Mouse (Mus musculus) stomach, embryonic 15.5 days (tissue): ENCODE measurements around the gene Wdr27. TPM values are rescaled to one million over a fixed set of nuclear protein-coding genes. Genes with fewer than 3 reads are reported as not detected.
"Not testable (repeated sequence)": the region's sequence is repeated elsewhere in the genome, so short reads cannot be mapped to it uniquely, and the experiment has no call there.

Source experiments
- ATAC-seq: fragments of 200-750 bp; cut with Nextera tagmentation; 2 replicates; pipeline ENCODE4 v1.8.0; 2017; ENCODE audit warnings: low read depth, moderate number of reproducible peaks, moderate TSS enrichment; ENCODE audit not compliant: insufficient read depth, low FRiP score
- H3K27ac ChIP-seq: fragments of 300-500 bp; sonication (generic); 2 replicates; pipeline ENCODE4 v1.5.1; 2015; ENCODE audit warnings: mild to moderate bottlenecking, inconsistent platforms
- H3K27me3 ChIP-seq: fragments of 300-500 bp; sonication (generic); replicated peaks from 2 replicates; pipeline ENCODE4 v1.6.1; 2015; ENCODE audit warnings: inconsistent platforms
- H3K36me3 ChIP-seq: fragments of 300-500 bp; sonication (generic); 2 replicates; pipeline ENCODE4 v1.6.1; 2015; ENCODE audit warnings: inconsistent platforms
- H3K4me1 ChIP-seq: fragments of 300-500 bp; sonication (generic); 2 replicates; pipeline ENCODE4 v1.6.1; 2015; ENCODE audit warnings: inconsistent platforms
- H3K4me2 ChIP-seq: fragments of 300-500 bp; sonication (generic); 2 replicates; pipeline ENCODE4 v1.6.1; 2015; ENCODE audit warnings: mild to moderate bottlenecking, inconsistent platforms
- H3K4me3 ChIP-seq: fragments of 300-500 bp; sonication (generic); replicated peaks from 2 replicates; pipeline ENCODE4 v1.5.1; 2015; ENCODE audit warnings: inconsistent platforms
- H3K9ac ChIP-seq: fragments of 300-500 bp; sonication (generic); 2 replicates; pipeline ENCODE4 v1.6.1; 2015; ENCODE audit warnings: inconsistent platforms
- H3K9me3 ChIP-seq: fragments of 300-500 bp; sonication (generic); 2 replicates; pipeline ENCODE4 v1.6.1; 2016; ENCODE audit warnings: inconsistent platforms
- WGBS: fragments of 180-500 bp; shearing (Covaris S2); methylation state at CpG from one replicate; pipeline ENCODE4 v1.1.7; 2015; 5-methylcytosine and 5-hydroxymethylcytosine counted together
- polyA plus RNA-seq: library from polyadenylated mRNA; unstranded; fragments of >200 nt; fragmentation: Nextera tagmentation; extraction: Ambion mirVana; gene quantifications from 2 replicates; pipeline ENCODE4 v1.2.1, GENCODE M21; 2015

Gene Wdr27
- polyA plus RNA-seq, 1 experiment from 2014 or later, result 7.6 TPM

GRCm38 (mm10) chr17:14958686-14959327, 15.8 kb upstream of the Wdr27 start:
- Histone ChIP-seq H3K4me3 (no peak overlapping the region), H3K4me2 (no peak overlapping the region), H3K36me3 (peaks cover 5% of the 10 kb centered on the region; the same call in 1 of the 2 replicates), H3K27ac (no peak overlapping the region), H3K4me1 (peaks cover 3% of the 10 kb centered on the region; the same call in 1 of the 2 replicates), H3K9ac (no peak overlapping the region), H3K9me3 (no peaks in the 10 kb centered on the region), H3K27me3 (no peaks in the 10 kb centered on the region)
- 82% methylated on average over 5 of the region's 5 CpGs for WGBS
- ATAC-seq, result no peak

DNA sequence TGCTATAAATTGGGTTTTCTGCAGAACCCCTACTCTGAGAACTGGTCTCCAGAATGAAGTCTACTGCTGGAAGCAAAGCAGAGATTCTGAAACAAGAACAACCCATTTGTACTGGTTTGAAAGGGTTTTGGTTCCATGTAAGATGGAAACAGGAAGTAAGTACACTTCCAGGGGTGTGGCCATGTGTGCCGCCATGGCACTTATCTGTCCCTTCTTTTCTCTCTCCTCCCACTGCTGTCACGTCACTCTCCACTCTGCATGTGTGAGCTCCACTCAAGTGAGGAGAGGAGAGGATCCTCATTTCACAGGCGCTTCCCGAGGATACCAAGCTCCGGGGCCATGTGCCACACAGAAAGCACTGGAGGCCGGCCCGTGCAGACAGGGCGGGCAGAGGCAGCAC, 10.5 kb upstream of the Wdr27 start:
- no peak overlapping the region for H3K4me2 ChIP-seq
- ATAC-seq, result no peak
- WGBS, result 81% methylated on average over 8 of the region's 8 CpGs
- no peak overlapping the region for H3K27ac ChIP-seq
- no peak overlapping the region for H3K4me3 ChIP-seq
- no peaks in the 10 kb centered on the region for H3K4me1 ChIP-seq
- H3K9ac ChIP-seq, result no peak overlapping the region
- no peaks in the 10 kb centered on the region for H3K9me3 ChIP-seq
- H3K27me3 ChIP-seq, result no peaks in the 10 kb centered on the region
- H3K36me3 ChIP-seq, result peaks cover 24% of the 10 kb centered on the region

GRCm38 (mm10) chr17:14949161-14949827, 6.3 kb upstream of the Wdr27 start:
- no peak for ATAC-seq

DNA sequence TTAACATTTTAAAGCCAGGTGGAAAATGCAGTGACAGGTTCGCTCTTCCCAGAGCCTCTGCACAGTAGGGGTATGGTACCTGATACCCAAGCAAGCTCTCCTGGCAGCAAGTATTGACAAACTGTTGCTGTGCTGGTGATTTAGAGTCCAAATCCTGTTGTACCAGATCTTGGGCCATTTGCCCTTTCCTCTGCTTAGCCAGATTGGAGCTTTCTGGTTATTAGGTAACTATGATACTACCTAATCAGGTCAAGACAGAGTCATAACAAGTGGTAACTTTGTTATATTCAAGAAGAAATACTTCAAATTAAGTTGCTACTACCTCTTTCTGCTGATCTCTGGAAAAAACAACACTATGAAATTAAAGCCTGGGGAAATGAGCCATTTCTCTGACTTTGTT, 1.6 kb upstream of the Wdr27 start:
- Histone ChIP-seq H3K27ac (no peak overlapping the region), H3K36me3 (peaks cover 10% of the 10 kb centered on the region), H3K4me1 (peaks cover 10% of the 10 kb centered on the region; the same call in 1 of the 2 replicates), H3K9me3 (no peaks in the 10 kb centered on the region), H3K27me3 (no peaks in the 10 kb centered on the region), H3K4me3 (no peak overlapping the region), H3K4me2 (peak overlapping the region; percentile 76; the same call in 1 of the 2 replicates), H3K9ac (no peak overlapping the region)
- no peak for ATAC-seq
- WGBS, result 95% methylated on average over 1 of the region's 1 CpGs

More at GRCm38 (mm10) chr17:14949161-14949827, 6.3 kb upstream of the Wdr27 start:
- Histone ChIP-seq H3K27me3 (no peaks in the 10 kb centered on the region), H3K9me3 (no peaks in the 10 kb centered on the region), H3K36me3 (peaks cover 31% of the 10 kb centered on the region), H3K9ac (no peak overlapping the region), H3K27ac (no peak overlapping the region), H3K4me1 (peaks cover 2% of the 10 kb centered on the region; the same call in 1 of the 2 replicates), H3K4me2 (no peak overlapping the region), H3K4me3 (no peak overlapping the region)
- 80% methylated on average over 7 of the region's 7 CpGs for WGBS

GRCm38 (mm10) chr17:14943729-14944059, 736 bp upstream of the Wdr27 start:
- Histone ChIP-seq H3K9me3 (no peaks in the 10 kb centered on the region), H3K9ac (peak overlapping the region; percentile 63), H3K27ac (peak overlapping the region; percentile 49), H3K36me3 (peaks cover 9% of the 10 kb centered on the region), H3K4me1 (peaks cover 10% of the 10 kb centered on the region; the same call in 1 of the 2 replicates), H3K27me3 (no peaks in the 10 kb centered on the region), H3K4me3 (peak overlapping the region; percentile 82), H3K4me2 (peak overlapping the region; percentile 76)
- ATAC-seq, result peak; percentile 8; the same call in 1 of the 2 replicates
- WGBS, result 16% methylated on average over 16 of the region's 16 CpGs

DNA sequence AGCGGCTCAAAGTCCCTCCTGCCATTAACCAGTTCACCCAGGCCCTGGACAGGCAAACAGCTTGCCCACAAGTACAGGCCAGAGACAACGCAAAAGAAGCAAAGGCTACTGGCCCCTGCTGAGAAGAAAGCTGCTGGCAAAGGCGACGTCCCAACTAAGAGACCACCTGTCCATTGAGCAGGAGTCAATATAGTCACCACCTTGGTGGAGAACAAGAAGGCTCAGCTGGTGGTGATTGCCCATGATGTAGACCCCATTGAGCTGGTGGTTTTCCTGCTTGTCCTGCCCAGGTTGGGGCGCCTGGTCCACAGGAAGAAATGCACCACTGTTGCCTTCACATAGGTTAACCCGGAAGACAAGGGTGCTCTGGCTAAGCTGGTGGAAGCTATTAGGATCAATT, 777 bp downstream of the Wdr27 start:
- not testable (repeated sequence) for H3K27ac ChIP-seq, H3K9ac ChIP-seq, ATAC-seq, H3K36me3 ChIP-seq, H3K27me3 ChIP-seq, H3K9me3 ChIP-seq
- H3K4me2 ChIP-seq, result peak overlapping the region; percentile 76
- H3K4me1 ChIP-seq, result peaks cover 10% of the 10 kb centered on the region; the same call in 1 of the 2 replicates
- peak overlapping the region; percentile 82 for H3K4me3 ChIP-seq
- 62% methylated on average over 6 of the region's 6 CpGs for WGBS

- H3K36me3 ChIP-seq, result no peaks in the 10 kb centered on the region
- no peaks in the 10 kb centered on the region for H3K9me3 ChIP-seq
- H3K9ac ChIP-seq, result no peak overlapping the region
- no peak overlapping the region for H3K4me2 ChIP-seq
- no peak for ATAC-seq
- WGBS, result 43% methylated on average over 5 of the region's 5 CpGs
- H3K4me3 ChIP-seq, result no peak overlapping the region
- H3K27me3 ChIP-seq, result no peaks in the 10 kb centered on the region
- no peak overlapping the region for H3K27ac ChIP-seq
- no peaks in the 10 kb centered on the region for H3K4me1 ChIP-seq
Measured at GRCm38 (mm10) chr17:14935841-14936605, 6.9 kb downstream of the Wdr27 start.

- H3K27me3 ChIP-seq, H3K4me3 ChIP-seq, H3K9ac ChIP-seq, H3K36me3 ChIP-seq, H3K4me2 ChIP-seq, H3K9me3 ChIP-seq, H3K4me1 ChIP-seq, H3K27ac ChIP-seq, ATAC-seq: not testable (repeated sequence)
- WGBS, result 71% methylated on average over 14 of the region's 14 CpGs
Measured at GRCm38 (mm10) chr17:14935280-14935679, 7.7 kb downstream of the Wdr27 start.

- WGBS, result 82% methylated on average over 5 of the region's 5 CpGs
Measured at GRCm38 (mm10) chr17:14931469-14931868, 11.5 kb downstream of the Wdr27 start.

GRCm38 (mm10) chr17:14930697-14931096, 12.3 kb downstream of the Wdr27 start:
- Histone ChIP-seq H3K27ac (no peak overlapping the region), H3K36me3 (no peaks in the 10 kb centered on the region), H3K9ac (no peak overlapping the region), H3K4me1 (no peaks in the 10 kb centered on the region), H3K4me3 (no peak overlapping the region), H3K4me2 (no peak overlapping the region), H3K27me3 (no peaks in the 10 kb centered on the region), H3K9me3 (no peaks in the 10 kb centered on the region)
- WGBS, result 73% methylated on average over 7 of the region's 7 CpGs
- ATAC-seq, result no peak

More at GRCm38 (mm10) chr17:14931469-14931868, 11.5 kb downstream of the Wdr27 start:
- H3K27ac ChIP-seq, result no peak overlapping the region
- H3K4me1 ChIP-seq, result no peaks in the 10 kb centered on the region
- no peak overlapping the region for H3K9ac ChIP-seq
- H3K36me3 ChIP-seq, result no peaks in the 10 kb centered on the region
- no peak overlapping the region for H3K4me2 ChIP-seq
- ATAC-seq, result no peak
- H3K9me3 ChIP-seq, result no peaks in the 10 kb centered on the region
- no peak overlapping the region for H3K4me3 ChIP-seq
- H3K27me3 ChIP-seq, result no peaks in the 10 kb centered on the region

DNA sequence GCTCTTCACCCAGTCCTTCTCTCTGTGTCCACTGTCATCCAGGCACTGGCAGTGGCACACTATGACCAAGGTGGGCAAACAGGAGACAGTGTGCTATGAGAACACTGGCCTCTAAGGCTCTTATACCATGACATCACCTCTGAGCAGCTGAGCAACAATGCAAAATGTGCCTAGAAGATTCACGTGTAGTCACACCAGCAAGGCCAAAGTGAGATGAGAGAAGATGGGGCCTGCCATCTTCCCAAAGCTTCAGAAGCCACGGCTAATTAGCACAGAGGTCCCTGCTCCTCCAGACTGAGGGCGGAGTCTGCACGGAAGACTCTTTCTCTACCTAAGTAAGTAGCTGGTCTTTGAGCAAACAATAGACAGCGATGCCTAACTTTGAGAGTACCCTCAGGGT, 14.3 kb downstream of the Wdr27 start:
- H3K36me3 ChIP-seq, result no peaks in the 10 kb centered on the region
- H3K27me3 ChIP-seq, result no peaks in the 10 kb centered on the region
- no peak for ATAC-seq

More for the DNA sequence above, 14.3 kb downstream of the Wdr27 start:
- Histone ChIP-seq H3K27ac (no peak overlapping the region), H3K4me3 (no peak overlapping the region), H3K4me2 (no peak overlapping the region), H3K9ac (no peak overlapping the region), H3K9me3 (no peaks in the 10 kb centered on the region), H3K4me1 (no peaks in the 10 kb centered on the region)
- 63% methylated on average over 5 of the region's 5 CpGs for WGBS
